Comparison of ENCODE assay signal across 19 mouse cellular contexts in genomic region chr11:59937023-59937422, GRCm38 (mm10).
"Had no signal": no experiment of that assay in that cellular context is flagged by ENCODE, and none has a peak within 500 bp of the region (broad histone marks: within the 10 kb centered on the region; RNA-seq: fewer than 3 reads in every experiment).

No protein-coding gene starts in this region.

- H3K27ac ChIP-seq: kidney, embryonic 15.5 days; left cerebral cortex, adult 2 months; liver, embryonic 13.5 days; macrophage; midbrain, embryonic 13.5 days; neural tube, embryonic 13.5 days; stomach, embryonic 15.5 days had no signal

- DNase-seq: kidney, adult 8-10 months; kidney, postnatal 10 days; kidney, postnatal 36 days; layer of hippocampus, postnatal 36 days; liver, embryonic 13.5 days; lung, adult 2 months; lung, postnatal 14 days; right cerebral cortex, postnatal 25 days; spleen, adult 18-20 months; thymus, adult 2 months; thymus, postnatal 14 days; thymus, postnatal 4 days had no signal

- H3K9me3 ChIP-seq: kidney, embryonic 15.5 days; liver, embryonic 13.5 days; midbrain, embryonic 13.5 days; neural tube, embryonic 13.5 days; stomach, embryonic 15.5 days had no signal

- H3K4me3 ChIP-seq: kidney, embryonic 15.5 days; left cerebral cortex, adult 2 months; liver, embryonic 13.5 days; midbrain, embryonic 13.5 days; myocyte; neural tube, embryonic 13.5 days; stomach, embryonic 15.5 days had no signal

- H3K36me3 ChIP-seq: kidney, embryonic 15.5 days; liver, embryonic 13.5 days; midbrain, embryonic 13.5 days; neural tube, embryonic 13.5 days; stomach, embryonic 15.5 days had no signal

- H3K27me3 ChIP-seq: midbrain, embryonic 13.5 days; neural tube, embryonic 13.5 days; stomach, embryonic 15.5 days had no signal

- H3K4me1 ChIP-seq: kidney, embryonic 15.5 days; neural tube, embryonic 13.5 days had no signal
